Comparison of ENCODE assay signal across 18 mouse cellular contexts in the genomic region with DNA sequence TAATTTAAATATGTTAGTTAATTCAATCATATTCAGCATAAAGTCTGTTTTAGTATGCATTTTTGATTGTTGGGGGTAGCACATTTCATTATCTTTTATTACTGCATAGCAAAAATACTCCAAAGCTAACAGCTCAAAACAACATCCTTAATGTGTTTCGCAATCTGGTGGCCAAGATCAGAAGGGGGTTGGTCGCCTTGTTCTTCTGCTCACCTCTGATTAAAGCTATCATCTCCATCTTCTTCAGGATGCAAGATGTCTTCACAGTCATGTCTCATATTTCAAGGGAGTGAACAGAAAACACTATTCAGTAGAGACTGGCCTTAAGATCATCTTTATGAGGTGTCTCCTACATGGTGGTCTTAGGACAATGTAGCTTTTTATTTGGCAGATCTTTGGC.
A peak's percentile ranks its signal among the peaks of the same experiment; 100 is the strongest.
DNase-seq lines count a peak whose midpoint lies in the region; ATAC-seq and TF ChIP-seq lines count a peak whose summit lies in the region.
"Had no signal": no experiment of that assay in that cellular context is flagged by ENCODE, and none has a peak within 500 bp of the region (broad histone marks: within the 10 kb centered on the region; RNA-seq: fewer than 3 reads in every experiment).

No protein-coding gene starts in this region.

- no peaks in the 10 kb centered on the region for H3K9me3 ChIP-seq in liver, embryonic 13.5 days (replicated peaks)
- H3K9me3 ChIP-seq in liver, embryonic 12.5 days (replicated peaks): no peaks in the 10 kb centered on the region
- no peaks in the 10 kb centered on the region for H3K9me3 ChIP-seq in heart, embryonic 12.5 days (replicated peaks)
- H3K9me3 ChIP-seq: embryonic facial prominence, embryonic 12.5 days; forebrain, embryonic 12.5 days; heart, embryonic 13.5 days; hindbrain, embryonic 15.5 days had no signal

- no peak overlapping the region for H3K4me3 ChIP-seq in liver, embryonic 13.5 days (replicated peaks)
- H3K4me3 ChIP-seq in liver, embryonic 12.5 days: no peak overlapping the region
- H3K4me3 ChIP-seq in myocyte: no peak overlapping the region
- H3K4me3 ChIP-seq in heart, embryonic 12.5 days: no peak overlapping the region
- H3K4me3 ChIP-seq: embryonic facial prominence, embryonic 12.5 days; forebrain, embryonic 12.5 days; heart, embryonic 13.5 days; hindbrain, embryonic 15.5 days had no signal

- H3K4me1 ChIP-seq in liver, embryonic 13.5 days (replicated peaks): no peaks in the 10 kb centered on the region
- no peaks in the 10 kb centered on the region for H3K4me1 ChIP-seq in liver, embryonic 12.5 days
- no peaks in the 10 kb centered on the region for H3K4me1 ChIP-seq in heart, embryonic 12.5 days (replicated peaks)
- H3K4me1 ChIP-seq: embryonic facial prominence, embryonic 12.5 days; forebrain, embryonic 12.5 days; heart, embryonic 13.5 days; hindbrain, embryonic 15.5 days had no signal

- H3ac ChIP-seq in myocyte (ENCODE audit: control insufficient read depth, insufficient read length): no peak overlapping the region

- DNase-seq in liver, embryonic 13.5 days: no peak
- DNase-seq in 416B (ENCODE audit: low read depth): peak; percentile 8
- DNase-seq in left cerebral cortex, postnatal 36 days (ENCODE audit: low spot score in 2 of 2): no peak
- DNase-seq: adrenal gland, adult 8-10 months; adrenal gland, postnatal 36 days; cerebellum, adult 2 months; cerebellum, postnatal 10 days; gastrocnemius, postnatal 25 days; heart, postnatal 36 days had no signal

- intact Hi-C loops in left cerebral cortex, postnatal 36 days (cut with DNase I): no loop called here

- TF ChIP-seq POLR2A in myocyte (IDR thresholded peaks at IDR 0.05; ENCODE audit: insufficient read length, low read depth): no peak

- WGBS in liver, embryonic 13.5 days (ENCODE audit: insufficient replicate concordance): 40% methylated on average over 2 of the region's 2 CpGs
- WGBS in liver, embryonic 12.5 days (ENCODE audit: insufficient replicate concordance): 50% methylated on average over 2 of the region's 2 CpGs
- WGBS in heart, embryonic 12.5 days: 66% methylated on average over 2 of the region's 2 CpGs

- no peak overlapping the region for H3K27ac ChIP-seq in liver, embryonic 13.5 days
- H3K27ac ChIP-seq in liver, embryonic 12.5 days: no peak overlapping the region
- no peak overlapping the region for H3K27ac ChIP-seq in heart, embryonic 12.5 days (ENCODE audit: poor library complexity, severe bottlenecking)
- H3K27ac ChIP-seq: embryonic facial prominence, embryonic 12.5 days; forebrain, embryonic 12.5 days; heart, embryonic 13.5 days; hindbrain, embryonic 15.5 days had no signal

- 0 out of 2 replicates have a peak, but pooled peaks have one; percentile 29 for ATAC-seq in liver, embryonic 13.5 days (ENCODE audit: low read depth)
- ATAC-seq in liver, embryonic 12.5 days: no peak
- ATAC-seq in erythroblast, adult 5-6 weeks (replicated peaks; ENCODE audit: low FRiP score, poor library complexity, severe bottlenecking): peak; percentile 29; the same call in 1 of the 2 replicates
- ATAC-seq in heart, embryonic 12.5 days (ENCODE audit: insufficient number of reproducible peaks, low FRiP score): no peak
- ATAC-seq: forebrain, embryonic 16.5 days had no signal

- H3K4me2 ChIP-seq in liver, embryonic 13.5 days: no peak overlapping the region
- H3K4me2 ChIP-seq in liver, embryonic 12.5 days: no peak overlapping the region
- H3K4me2 ChIP-seq in myocyte (ENCODE audit: low read depth): no peak overlapping the region
- H3K4me2 ChIP-seq in heart, embryonic 12.5 days: no peak overlapping the region
- H3K4me2 ChIP-seq: embryonic facial prominence, embryonic 12.5 days; forebrain, embryonic 12.5 days; heart, embryonic 13.5 days; hindbrain, embryonic 15.5 days had no signal

- no peaks in the 10 kb centered on the region for H3K27me3 ChIP-seq in liver, embryonic 13.5 days
- H3K27me3 ChIP-seq in liver, embryonic 12.5 days (replicated peaks): no peaks in the 10 kb centered on the region
- H3K27me3 ChIP-seq in myocyte (ENCODE audit: control insufficient read depth, insufficient read depth, insufficient read length): no peaks in the 10 kb centered on the region
- no peaks in the 10 kb centered on the region for H3K27me3 ChIP-seq in heart, embryonic 12.5 days (replicated peaks)
- H3K27me3 ChIP-seq: embryonic facial prominence, embryonic 12.5 days; forebrain, embryonic 12.5 days; heart, embryonic 13.5 days; hindbrain, embryonic 15.5 days had no signal

- no peak overlapping the region for H3K9ac ChIP-seq in liver, embryonic 13.5 days
- H3K9ac ChIP-seq in liver, embryonic 12.5 days: no peak overlapping the region
- H3K9ac ChIP-seq in heart, embryonic 12.5 days: no peak overlapping the region
- H3K9ac ChIP-seq: embryonic facial prominence, embryonic 12.5 days; forebrain, embryonic 12.5 days; heart, embryonic 13.5 days; hindbrain, embryonic 15.5 days had no signal

- no peaks in the 10 kb centered on the region for H3K79me2 ChIP-seq in myocyte (ENCODE audit: control insufficient read depth, insufficient read depth)

- no peaks in the 10 kb centered on the region for H3K36me3 ChIP-seq in liver, embryonic 13.5 days
- no peaks in the 10 kb centered on the region for H3K36me3 ChIP-seq in liver, embryonic 12.5 days
- no peaks in the 10 kb centered on the region for H3K36me3 ChIP-seq in myocyte (ENCODE audit: control insufficient read depth, insufficient read depth)
- H3K36me3 ChIP-seq in heart, embryonic 12.5 days: no peaks in the 10 kb centered on the region
- H3K36me3 ChIP-seq: embryonic facial prominence, embryonic 12.5 days; forebrain, embryonic 12.5 days; heart, embryonic 13.5 days; hindbrain, embryonic 15.5 days had no signal

TF ChIP-seq in myocyte, 11 proteins besides CTCF, POLR2A, EP300 and RAD21:
- no peak for TF ChIP-seq SRF (IDR thresholded peaks at IDR 0.05; ENCODE audit: control insufficient read depth, insufficient read length, low read depth)
- peak; percentile 83 for TF ChIP-seq CEBPB (IDR thresholded peaks at IDR 0.05; ENCODE audit: insufficient read depth, poor library complexity, severe bottlenecking)
- no peak for TF ChIP-seq E2F4 (IDR thresholded peaks at IDR 0.05; ENCODE audit: insufficient read depth)
- no peak for TF ChIP-seq MYOG (IDR thresholded peaks at IDR 0.05; ENCODE audit: control insufficient read depth in 1 of 3, insufficient read depth in 1 of 3, insufficient read length in 2 of 3, low read depth in 2 of 3)
- TF ChIP-seq POLR2AphosphoS2 (IDR thresholded peaks at IDR 0.05; ENCODE audit: insufficient read length, low read depth): no peak
- no peak for TF ChIP-seq REST (IDR thresholded peaks at IDR 0.05; ENCODE audit: insufficient read depth, insufficient read length)
- TF ChIP-seq TCF3 (IDR thresholded peaks at IDR 0.05; ENCODE audit: insufficient read length, low read depth): no peak

Comparison
In these comparisons a context has a peak if more than half of its experiments do, and no peak if none do; other contexts are left out.
1. ATAC-seq: peak in liver, embryonic 13.5 days (single experiment) and erythroblast, adult 5-6 weeks (single experiment); none in liver, embryonic 12.5 days (single experiment) and heart, embryonic 12.5 days (single experiment).